Mouse (Mus musculus): ENCODE measurements at regions not wholly inside any gene's neighbourhood (a gene's known extent, or its start where the extent isn't known, plus 50 kb on each side); places are given as distances from the start of the nearest gene placed in this dataset.

GRCm38 (mm10) chr10:95095847-95096246 is 151.2 kb upstream of the Plxnc1 start:
- Histone ChIP-seq H3K36me3 (ENCODE audit: control insufficient read depth, insufficient read depth, low read length, poor library complexity, severe bottlenecking) (no peaks in the 10 kb centered on the region), H3K27me3 (ENCODE audit: control insufficient read depth, insufficient read depth, low read length, poor library complexity, severe bottlenecking) (no peaks in the 10 kb centered on the region)
- no peak for DNase-seq (ENCODE audit: low read depth, low spot score)

- Histone ChIP-seq H3K36me3 (ENCODE audit: control insufficient read depth, insufficient read depth, low read length, poor library complexity, severe bottlenecking) (no peaks in the 10 kb centered on the region), H3K27me3 (ENCODE audit: control insufficient read depth, insufficient read depth, low read length, poor library complexity, severe bottlenecking) (no peaks in the 10 kb centered on the region)
- DNase-seq (ENCODE audit: low read depth, low spot score), result no peak
These were observed 150.1 kb upstream of the Plxnc1 start for GRCm38 (mm10) chr10:95094771-95095170.

GRCm38 (mm10) chr10:95093266-95093665 is 148.6 kb upstream of the Plxnc1 start:
- no peaks in the 10 kb centered on the region for H3K36me3 ChIP-seq (ENCODE audit: control insufficient read depth, insufficient read depth, low read length, poor library complexity, severe bottlenecking)
- DNase-seq (ENCODE audit: low read depth, low spot score), result no peak
- H3K27me3 ChIP-seq (ENCODE audit: control insufficient read depth, insufficient read depth, low read length, poor library complexity, severe bottlenecking), result no peaks in the 10 kb centered on the region

- H3K27me3 ChIP-seq (ENCODE audit: control insufficient read depth, insufficient read depth, low read length, poor library complexity, severe bottlenecking), result no peaks in the 10 kb centered on the region
- DNase-seq (ENCODE audit: low read depth, low spot score), result no peak
- no peaks in the 10 kb centered on the region for H3K36me3 ChIP-seq (ENCODE audit: control insufficient read depth, insufficient read depth, low read length, poor library complexity, severe bottlenecking)
These were observed 146.5 kb upstream of the Plxnc1 start for GRCm38 (mm10) chr10:95091086-95091485.

GRCm38 (mm10) chr10:95090641-95091040 is 146.0 kb upstream of the Plxnc1 start:
- H3K36me3 ChIP-seq (ENCODE audit: control insufficient read depth, insufficient read depth, low read length, poor library complexity, severe bottlenecking), result no peaks in the 10 kb centered on the region
- DNase-seq (ENCODE audit: low read depth, low spot score), result no peak
- no peaks in the 10 kb centered on the region for H3K27me3 ChIP-seq (ENCODE audit: control insufficient read depth, insufficient read depth, low read length, poor library complexity, severe bottlenecking)

GRCm38 (mm10) chr10:95090035-95090434 is 145.4 kb upstream of the Plxnc1 start:
- Histone ChIP-seq H3K27me3 (ENCODE audit: control insufficient read depth, insufficient read depth, low read length, poor library complexity, severe bottlenecking) (no peaks in the 10 kb centered on the region), H3K36me3 (ENCODE audit: control insufficient read depth, insufficient read depth, low read length, poor library complexity, severe bottlenecking) (no peaks in the 10 kb centered on the region)
- no peak for DNase-seq (ENCODE audit: low read depth, low spot score)

GRCm38 (mm10) chr10:95087864-95088570 is 143.4 kb upstream of the Plxnc1 start:
- Histone ChIP-seq H3K36me3 (ENCODE audit: control insufficient read depth, insufficient read depth, low read length, poor library complexity, severe bottlenecking) (no peaks in the 10 kb centered on the region), H3K27me3 (ENCODE audit: control insufficient read depth, insufficient read depth, low read length, poor library complexity, severe bottlenecking) (no peaks in the 10 kb centered on the region)
- peak; percentile 61 for DNase-seq (ENCODE audit: low read depth, low spot score)

- no peaks in the 10 kb centered on the region for H3K27me3 ChIP-seq (ENCODE audit: control insufficient read depth, insufficient read depth, low read length, poor library complexity, severe bottlenecking)
- no peak for DNase-seq (ENCODE audit: low read depth, low spot score)
These were observed 142.1 kb upstream of the Plxnc1 start for GRCm38 (mm10) chr10:95086755-95087154.

GRCm38 (mm10) chr10:95085688-95086268 is 141.1 kb upstream of the Plxnc1 start:
- DNase-seq (ENCODE audit: low read depth, low spot score), result no peak
- Histone ChIP-seq H3K36me3 (ENCODE audit: control insufficient read depth, insufficient read depth, low read length, poor library complexity, severe bottlenecking) (no peaks in the 10 kb centered on the region), H3K27me3 (ENCODE audit: control insufficient read depth, insufficient read depth, low read length, poor library complexity, severe bottlenecking) (no peaks in the 10 kb centered on the region)

More at GRCm38 (mm10) chr10:95086755-95087154, 142.1 kb upstream of the Plxnc1 start:
- no peaks in the 10 kb centered on the region for H3K36me3 ChIP-seq (ENCODE audit: control insufficient read depth, insufficient read depth, low read length, poor library complexity, severe bottlenecking)

GRCm38 (mm10) chr10:95083341-95084148 is 138.9 kb upstream of the Plxnc1 start:
- DNase-seq (ENCODE audit: low read depth, low spot score), result no peak
- Histone ChIP-seq H3K27me3 (ENCODE audit: control insufficient read depth, insufficient read depth, low read length, poor library complexity, severe bottlenecking) (no peaks in the 10 kb centered on the region), H3K36me3 (ENCODE audit: control insufficient read depth, insufficient read depth, low read length, poor library complexity, severe bottlenecking) (no peaks in the 10 kb centered on the region)

- Histone ChIP-seq H3K36me3 (ENCODE audit: control insufficient read depth, insufficient read depth, low read length, poor library complexity, severe bottlenecking) (no peaks in the 10 kb centered on the region), H3K27me3 (ENCODE audit: control insufficient read depth, insufficient read depth, low read length, poor library complexity, severe bottlenecking) (no peaks in the 10 kb centered on the region)
- no peak for DNase-seq (ENCODE audit: low read depth, low spot score)
These were observed 138.0 kb upstream of the Plxnc1 start for GRCm38 (mm10) chr10:95082634-95083033.

- Histone ChIP-seq H3K27me3 (ENCODE audit: control insufficient read depth, insufficient read depth, low read length, poor library complexity, severe bottlenecking) (no peaks in the 10 kb centered on the region), H3K36me3 (ENCODE audit: control insufficient read depth, insufficient read depth, low read length, poor library complexity, severe bottlenecking) (no peaks in the 10 kb centered on the region)
- no peak for DNase-seq (ENCODE audit: low read depth, low spot score)
These were observed 135.3 kb upstream of the Plxnc1 start for GRCm38 (mm10) chr10:95079979-95080378.

- no peak for DNase-seq (ENCODE audit: low read depth, low spot score)
- Histone ChIP-seq H3K27me3 (ENCODE audit: control insufficient read depth, insufficient read depth, low read length, poor library complexity, severe bottlenecking) (no peaks in the 10 kb centered on the region), H3K36me3 (ENCODE audit: control insufficient read depth, insufficient read depth, low read length, poor library complexity, severe bottlenecking) (no peaks in the 10 kb centered on the region)
These were observed 131.8 kb upstream of the Plxnc1 start for GRCm38 (mm10) chr10:95076421-95076820.

GRCm38 (mm10) chr10:95075897-95076296 is 131.3 kb upstream of the Plxnc1 start:
- H3K27me3 ChIP-seq (ENCODE audit: control insufficient read depth, insufficient read depth, low read length, poor library complexity, severe bottlenecking), result no peaks in the 10 kb centered on the region
- DNase-seq (ENCODE audit: low read depth, low spot score), result no peak

GRCm38 (mm10) chr10:95074959-95075590 is 130.4 kb upstream of the Plxnc1 start:
- peak; percentile 53 for DNase-seq (ENCODE audit: low read depth, low spot score)
- H3K36me3 ChIP-seq (ENCODE audit: control insufficient read depth, insufficient read depth, low read length, poor library complexity, severe bottlenecking), result no peaks in the 10 kb centered on the region
- H3K27me3 ChIP-seq (ENCODE audit: control insufficient read depth, insufficient read depth, low read length, poor library complexity, severe bottlenecking), result no peaks in the 10 kb centered on the region

More at GRCm38 (mm10) chr10:95075897-95076296, 131.3 kb upstream of the Plxnc1 start:
- no peaks in the 10 kb centered on the region for H3K36me3 ChIP-seq (ENCODE audit: control insufficient read depth, insufficient read depth, low read length, poor library complexity, severe bottlenecking)
